Mouse (Mus musculus): Measurements from ENCODE around the gene Rpusd3. TPM values are rescaled to one million over a fixed set of nuclear protein-coding genes. Genes with fewer than 3 reads are reported as not detected.

Gene Rpusd3
- polyA plus RNA-seq (2016; fragmentation: Nextera tagmentation; extraction: Ambion mirVana), result 23.8 and 28.1 TPM in 2 replicates

DNA sequence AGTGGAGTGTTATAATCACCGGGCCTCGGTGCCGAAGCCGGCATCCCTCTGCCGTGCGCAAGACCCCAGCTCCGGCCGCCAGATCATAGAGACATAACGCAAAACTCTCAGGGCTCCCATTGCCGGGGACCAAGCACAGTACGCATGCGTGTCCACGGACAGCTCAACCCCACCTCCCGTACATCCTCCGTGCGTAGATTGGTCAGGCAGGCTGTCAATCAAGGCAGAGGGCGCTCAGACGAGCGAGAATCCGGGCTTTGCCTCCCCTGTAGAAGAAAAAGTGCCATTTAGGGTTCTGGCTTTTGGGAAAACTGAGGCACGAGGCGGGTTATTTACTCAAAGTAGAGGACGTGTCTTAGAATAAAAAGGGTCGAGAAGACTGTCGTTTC, at the start of gene Rpusd3:
Gene Rpusd3 (minus strand): TSS at position 142 of the 389 bp plus-strand sequence.
- Histone ChIP-seq H3K9ac (peak within 1 kb of the TSS; percentile 77), H3K4me1 (peaks cover 17% of the 10 kb centered on the region), H3K9me3 (no peaks in the 10 kb centered on the region), H3K4me2 (peak within 1 kb of the TSS; percentile 92), H3K27me3 (no peaks in the 10 kb centered on the region), H3K36me3 (replicated peaks) (peaks cover 25% of the 10 kb centered on the region), H3K27ac (no peak within 1 kb of the TSS), H3K4me3 (replicated peaks) (peak within 1 kb of the TSS; percentile 65)
- peak; percentile 99 for ATAC-seq (ENCODE audit: low FRiP score)
- WGBS, result under 1% methylated on average over 25 of the region's 25 CpGs

DNA sequence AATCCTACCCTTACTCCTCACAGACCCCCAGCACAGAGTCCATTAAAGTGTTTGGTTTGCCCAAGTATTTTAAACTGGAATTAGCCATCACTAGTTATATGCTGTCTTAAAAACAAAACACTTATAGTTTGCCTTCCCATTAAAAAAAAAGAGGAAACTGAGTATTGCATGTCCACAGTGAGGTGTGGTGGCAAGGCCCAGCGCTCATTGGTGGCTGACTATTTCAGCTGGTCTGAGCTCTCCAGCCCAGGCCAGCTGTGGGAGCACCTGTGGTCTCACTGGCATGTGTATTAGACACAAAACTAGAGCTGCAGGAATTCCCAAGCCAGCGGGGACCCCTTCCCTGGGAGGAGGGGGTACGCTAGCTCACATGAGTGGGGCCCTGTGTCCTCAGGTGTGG, 49.4 kb upstream of the Rpusd3 start:
- peak overlapping the region; percentile 59; the same call in 1 of the 2 replicates for H3K4me2 ChIP-seq
- H3K9ac ChIP-seq, result no peak overlapping the region
- peaks cover 55% of the 10 kb centered on the region for H3K27me3 ChIP-seq
- H3K4me3 ChIP-seq (replicated peaks), result no peak overlapping the region
- no peak for ATAC-seq (ENCODE audit: low FRiP score)
- no peak overlapping the region for H3K27ac ChIP-seq
- peaks cover 11% of the 10 kb centered on the region for H3K4me1 ChIP-seq
- no peaks in the 10 kb centered on the region for H3K36me3 ChIP-seq (replicated peaks)
- H3K9me3 ChIP-seq, result no peaks in the 10 kb centered on the region
- WGBS, result 62% methylated on average over 3 of the region's 3 CpGs

DNA sequence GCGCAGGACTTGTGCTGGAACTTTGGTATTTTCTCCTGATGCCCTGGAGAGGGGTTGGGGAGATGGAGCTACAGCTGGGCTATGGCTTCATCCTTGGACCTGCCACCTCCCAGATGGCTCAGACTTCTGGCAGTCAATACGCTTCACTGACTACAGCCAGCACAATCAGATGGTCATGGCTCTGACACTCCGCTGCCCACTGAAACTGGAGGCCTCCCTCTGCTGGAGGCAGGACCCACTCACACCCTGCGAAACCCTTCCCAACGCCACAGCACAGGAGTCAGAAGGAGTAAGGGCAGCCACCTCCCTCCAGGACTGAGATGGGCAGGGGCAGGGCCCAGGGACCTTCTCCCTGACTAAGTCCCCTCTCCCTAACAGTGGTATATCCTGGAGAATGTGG, 46.5 kb upstream of the Rpusd3 start:
- Histone ChIP-seq H3K27me3 (peaks cover 40% of the 10 kb centered on the region), H3K9me3 (no peaks in the 10 kb centered on the region), H3K4me1 (peaks cover 7% of the 10 kb centered on the region), H3K4me3 (replicated peaks) (no peak overlapping the region), H3K36me3 (replicated peaks) (no peaks in the 10 kb centered on the region), H3K9ac (no peak overlapping the region), H3K27ac (no peak overlapping the region), H3K4me2 (no peak overlapping the region)
- no peak for ATAC-seq (ENCODE audit: low FRiP score)
- WGBS, result 58% methylated on average over 5 of the region's 5 CpGs

DNA sequence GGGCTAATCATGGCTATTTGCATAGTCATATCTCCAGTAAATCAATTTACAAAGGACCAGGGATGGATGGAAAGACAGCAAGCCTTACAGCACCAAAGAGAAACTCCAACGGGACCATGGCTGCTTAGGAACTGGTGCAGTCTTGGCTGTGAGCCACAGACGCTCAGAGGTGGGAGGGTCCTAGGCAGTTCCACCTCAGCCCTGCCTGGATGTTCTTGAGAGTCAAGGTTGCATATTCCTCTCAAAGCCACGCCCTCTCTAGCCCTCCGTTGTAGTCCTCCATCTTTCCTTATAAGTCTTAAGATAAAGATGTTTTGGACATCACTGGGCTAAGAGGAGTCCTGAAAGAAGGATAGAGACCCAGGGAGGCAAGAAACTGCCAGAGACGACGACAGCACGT, 44.9 kb upstream of the Rpusd3 start:
- H3K27me3 ChIP-seq, result peaks cover 24% of the 10 kb centered on the region
- 75% methylated on average over 7 of the region's 7 CpGs for WGBS

DNA sequence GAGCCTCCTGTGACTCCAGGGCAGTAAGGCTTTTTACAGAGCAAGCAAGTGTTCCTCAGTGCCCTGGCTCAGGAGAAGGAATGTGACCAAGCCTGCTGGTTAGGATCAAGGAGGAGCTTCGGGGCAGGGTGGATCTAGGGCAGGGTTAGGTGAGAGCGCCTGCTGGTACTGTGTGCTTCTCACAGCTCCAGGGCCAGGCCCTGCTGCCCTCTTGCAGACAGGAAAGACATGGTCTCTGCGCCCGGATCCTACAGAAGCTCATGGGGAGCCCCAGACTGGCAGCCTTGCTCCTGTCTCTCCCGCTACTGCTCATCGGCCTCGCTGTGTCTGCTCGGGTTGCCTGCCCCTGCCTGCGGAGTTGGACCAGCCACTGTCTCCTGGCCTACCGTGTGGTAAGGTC, 39.5 kb upstream of the Rpusd3 start:
- H3K9me3 ChIP-seq, result no peaks in the 10 kb centered on the region
- no peak overlapping the region for H3K27ac ChIP-seq
- WGBS, result 77% methylated on average over 10 of the region's 10 CpGs
- H3K27me3 ChIP-seq, result peaks cover 13% of the 10 kb centered on the region; the same call in 1 of the 2 replicates
- no peaks in the 10 kb centered on the region for H3K4me1 ChIP-seq
- no peak for ATAC-seq (ENCODE audit: low FRiP score)
- no peak overlapping the region for H3K4me3 ChIP-seq (replicated peaks)
- no peaks in the 10 kb centered on the region for H3K36me3 ChIP-seq (replicated peaks)
- H3K4me2 ChIP-seq, result no peak overlapping the region
- H3K9ac ChIP-seq, result no peak overlapping the region

More for the DNA sequence above, 44.9 kb upstream of the Rpusd3 start:
- no peak overlapping the region for H3K4me2 ChIP-seq
- H3K4me3 ChIP-seq (replicated peaks), result no peak overlapping the region
- no peak overlapping the region for H3K27ac ChIP-seq
- no peaks in the 10 kb centered on the region; the same call in 1 of the 2 replicates for H3K4me1 ChIP-seq
- no peaks in the 10 kb centered on the region for H3K9me3 ChIP-seq
- no peak for ATAC-seq (ENCODE audit: low FRiP score)
- H3K36me3 ChIP-seq (replicated peaks), result no peaks in the 10 kb centered on the region
- H3K9ac ChIP-seq, result no peak overlapping the region

DNA sequence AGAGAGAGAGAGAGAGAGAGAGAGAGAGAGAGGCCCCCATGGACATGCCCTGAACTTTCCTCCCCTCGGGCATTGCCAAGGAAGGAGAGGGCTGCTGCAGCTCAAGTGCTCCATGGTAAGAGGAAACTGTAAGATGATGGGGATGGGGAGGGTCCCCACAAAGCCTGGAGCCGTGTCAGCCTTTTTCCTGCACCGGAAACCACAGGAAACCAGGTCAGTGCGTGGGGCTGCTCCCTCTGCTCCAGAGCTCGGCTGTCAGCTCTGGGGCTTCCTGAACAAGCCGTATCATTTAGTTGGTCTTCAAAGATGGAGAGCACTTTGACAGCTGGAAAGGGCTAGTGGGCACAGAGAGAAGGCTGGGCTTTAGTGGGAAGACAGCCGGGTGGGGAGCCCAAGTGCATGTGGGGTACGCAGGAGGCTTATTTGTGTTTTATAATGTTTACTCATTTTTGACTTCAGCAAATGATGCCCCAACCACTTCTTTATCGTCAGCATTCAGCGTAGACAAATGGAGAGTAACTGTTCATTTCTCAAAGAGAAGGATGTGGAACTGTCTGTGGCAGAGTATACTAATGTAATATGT, 38.9 kb upstream of the Rpusd3 start, which contains the start of gene Il17re:
Gene Il17re (plus strand): TSS at position 533 of the 583 bp plus-strand sequence.
- no peak within 1 kb of the TSS for H3K9ac ChIP-seq
- no peak within 1 kb of the TSS for H3K4me3 ChIP-seq (replicated peaks)
- H3K4me2 ChIP-seq, result no peak within 1 kb of the TSS
- no peak for ATAC-seq (ENCODE audit: low FRiP score)
- no peaks in the 10 kb centered on the region for H3K9me3 ChIP-seq
- H3K4me1 ChIP-seq, result no peaks in the 10 kb centered on the region
- 84% methylated on average over 9 of the region's 10 CpGs for WGBS
- no peaks in the 10 kb centered on the region for H3K36me3 ChIP-seq (replicated peaks)
- no peak within 1 kb of the TSS for H3K27ac ChIP-seq
- H3K27me3 ChIP-seq, result peaks cover 13% of the 10 kb centered on the region; the same call in 1 of the 2 replicates

DNA sequence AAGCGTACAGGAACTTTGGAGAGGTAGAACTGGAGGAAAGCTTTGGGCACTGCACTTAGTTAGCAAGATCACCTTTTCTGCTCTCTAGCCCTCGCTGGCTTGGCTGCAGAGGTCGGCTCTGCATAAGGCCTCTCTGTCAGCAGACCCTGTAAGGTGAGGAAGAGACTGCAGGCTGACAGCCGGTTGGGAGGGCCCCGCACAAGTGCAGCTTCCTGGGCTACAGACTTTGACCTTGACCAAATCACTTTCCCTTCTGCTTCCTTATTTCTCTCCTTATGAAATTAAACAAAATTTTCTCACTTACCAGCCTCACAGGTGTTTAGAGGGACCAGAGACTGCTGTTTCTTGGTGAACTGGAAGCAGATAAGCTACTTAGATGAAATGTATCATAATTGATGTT, 35.9 kb upstream of the Rpusd3 start:
- no peaks in the 10 kb centered on the region for H3K4me1 ChIP-seq
- H3K9ac ChIP-seq, result no peak overlapping the region
- H3K4me3 ChIP-seq (replicated peaks), result no peak overlapping the region
- H3K27me3 ChIP-seq, result peaks cover 7% of the 10 kb centered on the region; the same call in 1 of the 2 replicates
- ATAC-seq (ENCODE audit: low FRiP score), result no peak
- H3K4me2 ChIP-seq, result no peak overlapping the region
- 76% methylated on average over 5 of the region's 5 CpGs for whole genome bisulfite sequencing
- H3K36me3 ChIP-seq (replicated peaks), result no peaks in the 10 kb centered on the region
- H3K9me3 ChIP-seq, result no peaks in the 10 kb centered on the region
- no peak overlapping the region for H3K27ac ChIP-seq

DNA sequence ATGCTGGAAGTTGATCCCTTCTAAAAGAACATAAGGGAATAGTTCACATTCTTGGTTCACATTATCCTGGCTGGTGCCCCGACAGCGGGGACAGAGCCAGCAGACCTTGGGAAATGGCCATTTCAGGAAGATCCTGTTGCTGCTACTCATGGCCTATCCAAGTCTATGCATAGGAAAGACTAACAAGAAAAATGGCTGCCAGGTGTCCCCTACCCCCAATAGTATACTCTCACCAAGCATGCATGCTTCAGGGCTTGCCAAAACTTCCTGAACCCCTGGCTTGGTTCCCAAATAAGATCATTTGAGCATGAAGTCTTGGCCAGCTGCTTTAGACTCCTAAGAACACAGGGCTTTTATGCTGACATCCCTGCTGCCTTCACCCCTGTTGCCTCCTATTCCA, 32.7 kb upstream of the Rpusd3 start:
- H3K36me3 ChIP-seq (replicated peaks), result peaks cover 22% of the 10 kb centered on the region
- H3K27me3 ChIP-seq, result no peaks in the 10 kb centered on the region
- H3K9me3 ChIP-seq, result no peaks in the 10 kb centered on the region
- H3K9ac ChIP-seq, result no peak overlapping the region
- no peak overlapping the region for H3K27ac ChIP-seq
- H3K4me3 ChIP-seq (replicated peaks), result no peak overlapping the region
- no peaks in the 10 kb centered on the region for H3K4me1 ChIP-seq
- WGBS, result 82% methylated on average over 2 of the region's 2 CpGs
- no peak overlapping the region for H3K4me2 ChIP-seq
- no peak for ATAC-seq (ENCODE audit: low FRiP score)

DNA sequence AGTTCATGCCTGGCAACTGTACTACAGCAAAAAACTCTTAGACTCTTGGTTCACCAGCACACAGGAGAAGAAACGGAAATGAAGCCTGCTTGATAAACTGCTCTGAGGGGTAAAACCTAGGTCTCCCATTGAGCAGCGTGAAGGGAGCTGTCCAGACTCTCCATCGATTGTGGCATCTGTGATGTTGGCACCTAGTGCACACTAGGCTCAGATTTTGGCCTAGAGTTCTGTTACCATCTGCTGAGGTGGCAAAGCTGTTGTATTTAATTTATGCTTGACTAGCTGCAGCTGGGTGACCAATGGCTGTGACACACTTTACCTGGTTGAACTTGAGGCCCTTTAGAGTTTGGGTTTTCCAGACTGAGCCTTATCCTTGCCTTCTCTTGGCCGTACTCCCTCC, 28.5 kb upstream of the Rpusd3 start:
- ATAC-seq (ENCODE audit: low FRiP score), result no peak
- 93% methylated on average over 4 of the region's 4 CpGs for WGBS
- Histone ChIP-seq H3K27ac (no peak overlapping the region), H3K4me3 (replicated peaks) (no peak overlapping the region), H3K9ac (no peak overlapping the region), H3K9me3 (no peaks in the 10 kb centered on the region), H3K27me3 (no peaks in the 10 kb centered on the region), H3K4me2 (no peak overlapping the region), H3K36me3 (replicated peaks) (peaks cover 37% of the 10 kb centered on the region), H3K4me1 (peaks cover 9% of the 10 kb centered on the region)

DNA sequence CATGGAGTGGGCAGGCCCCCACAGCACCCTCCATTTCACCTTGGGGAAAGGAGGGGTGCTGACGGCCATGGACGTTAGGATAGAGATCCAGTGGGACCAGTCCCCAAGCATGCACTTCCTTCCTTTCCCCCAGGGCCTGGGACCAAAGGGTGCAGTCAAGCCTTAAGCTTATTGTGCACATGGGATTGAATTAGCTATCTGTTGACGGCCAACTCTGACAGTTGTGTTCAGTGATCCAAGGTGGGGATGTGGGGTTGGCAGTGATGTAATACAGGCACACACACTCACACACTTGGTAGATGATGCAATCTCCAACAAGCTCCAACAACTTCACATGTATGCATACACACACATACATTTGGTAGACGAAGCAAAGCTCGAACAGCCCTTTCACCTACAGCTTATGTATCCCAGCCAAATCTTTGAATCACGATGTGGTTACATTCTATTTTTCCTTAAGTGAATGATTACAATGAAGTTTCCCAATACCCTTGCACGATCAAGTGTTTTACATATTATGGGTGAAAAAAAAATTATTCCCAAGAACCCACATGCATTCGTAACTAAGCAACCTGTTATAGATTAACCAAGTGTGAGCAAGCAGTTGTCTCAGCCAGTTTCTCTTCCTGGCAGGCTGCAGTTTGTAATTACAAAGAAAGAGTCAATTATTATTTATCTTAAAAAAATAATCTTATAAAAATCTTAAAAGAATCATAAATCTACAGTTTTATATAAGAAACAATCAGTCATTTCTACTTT, 25.2 kb upstream of the Rpusd3 start:
- Histone ChIP-seq H3K36me3 (replicated peaks) (peaks cover 37% of the 10 kb centered on the region), H3K4me1 (peaks cover 9% of the 10 kb centered on the region), H3K9me3 (no peaks in the 10 kb centered on the region), H3K4me3 (replicated peaks) (no peak overlapping the region), H3K4me2 (no peak overlapping the region), H3K27me3 (no peaks in the 10 kb centered on the region), H3K9ac (no peak overlapping the region), H3K27ac (no peak overlapping the region)
- no peak for ATAC-seq (ENCODE audit: low FRiP score)
- WGBS, result 88% methylated on average over 7 of the region's 8 CpGs

DNA sequence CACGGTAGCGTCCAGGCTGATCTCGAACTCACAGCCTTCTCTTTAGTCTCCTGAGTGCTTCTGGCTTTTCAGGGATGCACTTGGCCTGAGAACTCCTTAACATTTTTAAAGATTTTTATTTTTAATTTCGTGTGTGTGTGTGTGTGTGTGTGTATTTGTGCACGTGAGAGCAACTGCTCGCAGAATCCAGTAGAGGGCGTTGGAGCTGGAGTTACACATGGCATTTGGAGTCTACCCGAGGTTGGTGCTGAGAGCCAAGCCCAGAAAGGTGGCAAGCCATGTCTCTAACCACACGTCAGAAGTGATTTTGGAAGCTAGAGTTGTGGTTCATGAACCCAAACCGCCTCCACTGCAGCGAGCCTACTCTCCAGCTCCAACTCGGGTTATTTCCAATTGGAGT, 24.0 kb upstream of the Rpusd3 start:
- ATAC-seq (ENCODE audit: low FRiP score), result no peak
- Histone ChIP-seq H3K4me3 (replicated peaks) (peak overlapping the region; percentile 68), H3K4me2 (peak overlapping the region; percentile 88), H3K27ac (no peak overlapping the region), H3K9me3 (no peaks in the 10 kb centered on the region), H3K36me3 (replicated peaks) (peaks cover 27% of the 10 kb centered on the region), H3K9ac (peak overlapping the region; percentile 90), H3K4me1 (peaks cover 9% of the 10 kb centered on the region), H3K27me3 (no peaks in the 10 kb centered on the region)
- 50% methylated on average over 12 of the region's 12 CpGs for WGBS

DNA sequence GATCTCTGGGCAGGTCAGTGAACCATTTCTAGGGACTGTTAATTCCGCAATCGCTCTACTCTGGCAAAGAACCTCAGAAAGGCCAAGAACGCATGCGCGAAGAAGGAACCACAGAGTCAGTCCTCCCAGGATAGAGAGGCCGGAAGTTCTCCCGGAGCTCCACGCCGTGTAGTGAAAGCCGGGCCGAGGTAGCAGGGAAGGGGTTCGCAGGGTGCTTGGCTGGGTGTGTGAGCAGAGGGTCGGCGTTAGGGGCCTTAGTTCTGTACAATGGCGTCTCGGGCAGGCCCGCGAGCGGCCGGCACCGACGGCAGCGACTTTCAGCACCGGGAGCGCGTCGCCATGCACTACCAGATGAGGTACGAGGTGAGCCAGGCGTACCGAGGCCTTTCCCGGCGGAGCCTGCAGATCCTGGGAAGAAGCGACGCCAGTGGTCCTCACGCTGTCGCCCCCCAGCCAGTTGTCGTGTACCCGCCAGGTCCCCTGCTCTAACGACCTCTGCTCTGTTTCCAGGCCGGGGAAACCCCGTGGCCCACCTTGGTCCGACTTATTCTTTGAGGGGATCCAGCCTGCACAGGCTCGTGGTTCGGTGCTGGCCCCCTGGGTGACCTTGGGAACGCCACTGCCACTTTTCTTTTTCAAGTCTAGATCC, 23.4 kb upstream of the Rpusd3 start, which contains the start of gene Jagn1:
Gene Jagn1 (plus strand): TSS at position 128 of the 649 bp plus-strand sequence.
- peak; percentile 95 for ATAC-seq (ENCODE audit: low FRiP score)
- peak within 1 kb of the TSS; percentile 90 for H3K9ac ChIP-seq
- WGBS, result under 1% methylated on average over 45 of the region's 45 CpGs
- H3K4me3 ChIP-seq (replicated peaks), result peak within 1 kb of the TSS; percentile 68
- H3K4me1 ChIP-seq, result peaks cover 9% of the 10 kb centered on the region
- H3K4me2 ChIP-seq, result peak within 1 kb of the TSS; percentile 88
- H3K27me3 ChIP-seq, result no peaks in the 10 kb centered on the region
- H3K9me3 ChIP-seq, result no peaks in the 10 kb centered on the region
- H3K27ac ChIP-seq, result peak within 1 kb of the TSS; percentile 43
- peaks cover 22% of the 10 kb centered on the region for H3K36me3 ChIP-seq (replicated peaks)
